In genomic region chr2:32907442-32907841, GRCm38 (mm10) we compare ENCODE assay signal across 8 mouse cellular contexts. TPM values are rescaled to one million over a fixed set of nuclear protein-coding genes. Genes with fewer than 3 reads are reported as not detected.
DNase-seq lines count a peak whose midpoint lies in the region; ATAC-seq and TF ChIP-seq lines count a peak whose summit lies in the region.

No protein-coding gene starts in this region.

- no peaks in the 10 kb centered on the region for H3K36me3 ChIP-seq in liver, adult 2 months (ENCODE audit: control insufficient read depth, insufficient read depth, low read length)
- H3K36me3 ChIP-seq in embryonic facial prominence, embryonic 15.5 days, result peaks cover 22% of the 10 kb centered on the region
- 0 out of 2 replicates have a peak, but pooled peaks cover 9% of the 10 kb centered on the region for H3K36me3 ChIP-seq in intestine, embryonic 15.5 days
- peaks cover 23% of the 10 kb centered on the region for H3K36me3 ChIP-seq in neural tube, embryonic 13.5 days

- H3K4me1 ChIP-seq in liver, adult 2 months (ENCODE audit: control insufficient read depth, insufficient read depth, low read length), result peaks cover 2% of the 10 kb centered on the region; the same call in 1 of the 2 replicates
- peaks cover 50% of the 10 kb centered on the region for H3K4me1 ChIP-seq in embryonic facial prominence, embryonic 15.5 days
- peaks cover 47% of the 10 kb centered on the region for H3K4me1 ChIP-seq in intestine, embryonic 15.5 days (replicated peaks)
- H3K4me1 ChIP-seq in neural tube, embryonic 13.5 days (replicated peaks), result peaks cover 35% of the 10 kb centered on the region

- no peak for TF ChIP-seq POLR2A in liver, adult 2 months (IDR thresholded peaks at IDR 0.05; ENCODE audit: extremely low read depth, insufficient read depth, low read length)

- H3K4me2 ChIP-seq in embryonic facial prominence, embryonic 15.5 days (replicated peaks), result no peak overlapping the region
- no peak overlapping the region for H3K4me2 ChIP-seq in intestine, embryonic 15.5 days (replicated peaks)
- no peak overlapping the region for H3K4me2 ChIP-seq in neural tube, embryonic 13.5 days

- no peak overlapping the region for H3K27ac ChIP-seq in liver, adult 2 months (replicated peaks; ENCODE audit: insufficient read depth, low read depth, low read length)
- H3K27ac ChIP-seq in embryonic facial prominence, embryonic 15.5 days (replicated peaks), result peak overlapping the region; percentile 75
- peak overlapping the region; percentile 76 for H3K27ac ChIP-seq in intestine, embryonic 15.5 days
- peak overlapping the region; percentile 67 for H3K27ac ChIP-seq in neural tube, embryonic 13.5 days (replicated peaks)

- no peaks in the 10 kb centered on the region for H3K9me3 ChIP-seq in embryonic facial prominence, embryonic 15.5 days (replicated peaks)
- no peaks in the 10 kb centered on the region for H3K9me3 ChIP-seq in intestine, embryonic 15.5 days
- no peaks in the 10 kb centered on the region for H3K9me3 ChIP-seq in neural tube, embryonic 13.5 days

- no peak overlapping the region for H3K9ac ChIP-seq in liver, adult 2 months (ENCODE audit: low read depth, low read length)
- H3K9ac ChIP-seq in embryonic facial prominence, embryonic 15.5 days, result no peak overlapping the region
- no peak overlapping the region for H3K9ac ChIP-seq in intestine, embryonic 15.5 days
- 0 out of 2 replicates have a peak overlapping the region, but pooled peaks have one; percentile 31 for H3K9ac ChIP-seq in neural tube, embryonic 13.5 days

- 41% methylated on average over 8 of the region's 8 CpGs for WGBS in liver, adult 2 months
- WGBS in embryonic facial prominence, embryonic 15.5 days, result 58% methylated on average over 8 of the region's 8 CpGs
- 46% methylated on average over 8 of the region's 8 CpGs for WGBS in intestine, embryonic 15.5 days
- WGBS in neural tube, embryonic 13.5 days, result 50% methylated on average over 8 of the region's 8 CpGs

- H3K79me2 ChIP-seq in liver, adult 2 months (ENCODE audit: control insufficient read depth, insufficient read depth, low read length), result no peaks in the 10 kb centered on the region

- no peak overlapping the region for H3K4me3 ChIP-seq in liver, adult 2 months (ENCODE audit: insufficient read depth, low read depth, low read length)
- H3K4me3 ChIP-seq in embryonic facial prominence, embryonic 15.5 days (replicated peaks), result no peak overlapping the region
- no peak overlapping the region for H3K4me3 ChIP-seq in intestine, embryonic 15.5 days (replicated peaks)
- no peak overlapping the region for H3K4me3 ChIP-seq in neural tube, embryonic 13.5 days

- peak; percentile 48 for DNase-seq in liver, adult 2 months (ENCODE audit: extremely low read depth, low read depth, low spot score)
- DNase-seq in liver, result no peak
- DNase-seq in layer of hippocampus, adult 18-20 months (ENCODE audit: low spot score in 2 of 2), result no peak
- DNase-seq in adrenal gland, adult 8-10 months, result no peak
- no peak for DNase-seq in retina, postnatal 1 day

- no peak for TF ChIP-seq CTCF in liver, adult 2 months (IDR thresholded peaks at IDR 0.05; ENCODE audit: low read depth, low read length)

- no peak for ATAC-seq in embryonic facial prominence, embryonic 15.5 days (ENCODE audit: insufficient number of reproducible peaks, low FRiP score, low TSS enrichment, low read depth)
- no peak for ATAC-seq in intestine, embryonic 15.5 days
- ATAC-seq in neural tube, embryonic 13.5 days (ENCODE audit: low read depth), result no peak

- H3K27me3 ChIP-seq in liver, adult 2 months (ENCODE audit: control insufficient read depth, insufficient read depth, low read length), result no peaks in the 10 kb centered on the region
- no peaks in the 10 kb centered on the region for H3K27me3 ChIP-seq in embryonic facial prominence, embryonic 15.5 days
- H3K27me3 ChIP-seq in intestine, embryonic 15.5 days (replicated peaks), result no peaks in the 10 kb centered on the region
- no peaks in the 10 kb centered on the region for H3K27me3 ChIP-seq in neural tube, embryonic 13.5 days

RNA-seq across cellular contexts. Expression of gene Fam129b, which starts 31.5 kb away (rescaled TPM):
- total RNA-seq in liver, adult 2 months (2014; rRNA removed), result 6.5 and 6.8 TPM in 2 replicates
- polyA plus RNA-seq in liver, adult 2 months (2012; rRNA removed), result 5.6 and 10.5 TPM in 2 replicates
- 103 and 111 TPM in 2 replicates for polyA plus RNA-seq in embryonic facial prominence, embryonic 15.5 days (2015; fragmentation: Nextera tagmentation; extraction: Ambion mirVana)
- polyA plus RNA-seq in intestine, embryonic 15.5 days (2015; fragmentation: Nextera tagmentation; extraction: Ambion mirVana), result 40.4 and 42.2 TPM in 2 replicates
- polyA plus RNA-seq in neural tube, embryonic 13.5 days (2015; fragmentation: Nextera tagmentation; extraction: Ambion mirVana), result 35.9 and 37.3 TPM in 2 replicates
- total RNA-seq in layer of hippocampus, adult 18-20 months (2021), result 10 to 100 TPM; 18.0 to 21.1 TPM
- total RNA-seq in adrenal gland, adult 8-10 months (2022), result 10 to 100 TPM; 18.7 to 35.3 (median 29.3) TPM

RNA-seq across cellular contexts. Expression of gene Rpl12, which starts 53.9 kb away (rescaled TPM):
- 473 and 515 TPM in 2 replicates for total RNA-seq in liver, adult 2 months (2014; rRNA removed)
- polyA plus RNA-seq in liver, adult 2 months (2012; rRNA removed), result 134 and 158 TPM in 2 replicates
- 141 and 176 TPM in 2 replicates for polyA plus RNA-seq in embryonic facial prominence, embryonic 15.5 days (2015; fragmentation: Nextera tagmentation; extraction: Ambion mirVana)
- polyA plus RNA-seq in intestine, embryonic 15.5 days (2015; fragmentation: Nextera tagmentation; extraction: Ambion mirVana), result 185 and 190 TPM in 2 replicates
- 102 and 106 TPM in 2 replicates for polyA plus RNA-seq in neural tube, embryonic 13.5 days (2015; fragmentation: Nextera tagmentation; extraction: Ambion mirVana)
- 100 to 1,000 TPM in 1 of 2 experiments, 10 to 100 TPM in 1; 97.3 to 116 TPM for total RNA-seq in layer of hippocampus, adult 18-20 months (2021)
- total RNA-seq in adrenal gland, adult 8-10 months (2022), result 100 to 1,000 TPM; 137 to 206 (median 196) TPM

RNA-seq across cellular contexts. Expression of gene Lrsam1, which starts 54.0 kb away (rescaled TPM):
- 6.0 and 9.7 TPM in 2 replicates for total RNA-seq in liver, adult 2 months (2014; rRNA removed)
- 8.8 and 9.7 TPM in 2 replicates for polyA plus RNA-seq in liver, adult 2 months (2012; rRNA removed)
- polyA plus RNA-seq in embryonic facial prominence, embryonic 15.5 days (2015; fragmentation: Nextera tagmentation; extraction: Ambion mirVana), result 13.1 and 15.3 TPM in 2 replicates
- 7.2 and 7.7 TPM in 2 replicates for polyA plus RNA-seq in intestine, embryonic 15.5 days (2015; fragmentation: Nextera tagmentation; extraction: Ambion mirVana)
- 23.9 and 27.3 TPM in 2 replicates for polyA plus RNA-seq in neural tube, embryonic 13.5 days (2015; fragmentation: Nextera tagmentation; extraction: Ambion mirVana)
- total RNA-seq in layer of hippocampus, adult 18-20 months (2021), result 10 to 100 TPM; 30.3 to 38.7 TPM
- total RNA-seq in adrenal gland, adult 8-10 months (2022), result 10 to 100 TPM; 23.3 to 38.9 (median 28.5) TPM
